Mouse (Mus musculus) forebrain, embryonic 13.5 days (tissue): ENCODE results near the gene Clasp2. TPM values are rescaled to one million over a fixed set of nuclear protein-coding genes. Genes with fewer than 3 reads are reported as not detected.

Source experiments
- ATAC-seq: fragments of 200-750 bp; cut with Nextera tagmentation; 2 replicates; pipeline ENCODE4 v1.8.0; 2017
- H3K27ac ChIP-seq: fragments of 300-500 bp; sonication (generic); 2 replicates; pipeline ENCODE4 v1.5.1; 2015; ENCODE audit warnings: inconsistent platforms, mild to moderate bottlenecking, moderate library complexity
- H3K27me3 ChIP-seq: fragments of 300-500 bp; sonication (generic); 2 replicates; pipeline ENCODE4 v1.6.1; 2015; ENCODE audit warnings: mild to moderate bottlenecking, inconsistent platforms
- H3K36me3 ChIP-seq: fragments of 300-500 bp; sonication (generic); 2 replicates; pipeline ENCODE4 v1.6.1; 2015; ENCODE audit warnings: mild to moderate bottlenecking, inconsistent platforms; ENCODE audit not compliant: poor library complexity, severe bottlenecking
- H3K4me1 ChIP-seq: fragments of 300-500 bp; sonication (generic); 2 replicates; pipeline ENCODE4 v1.6.1; 2015; ENCODE audit warnings: inconsistent platforms
- H3K4me2 ChIP-seq: fragments of 300-500 bp; sonication (generic); 2 replicates; pipeline ENCODE4 v1.6.1; 2015; ENCODE audit warnings: inconsistent platforms, mild to moderate bottlenecking, moderate library complexity
- H3K4me3 ChIP-seq: fragments of 300-500 bp; sonication (generic); 2 replicates; pipeline ENCODE4 v1.5.1; 2015; ENCODE audit warnings: mild to moderate bottlenecking, inconsistent platforms
- H3K9ac ChIP-seq: fragments of 300-500 bp; sonication (generic); 2 replicates; pipeline ENCODE4 v1.6.1; 2015; ENCODE audit warnings: mild to moderate bottlenecking, inconsistent platforms
- H3K9me3 ChIP-seq: fragments of 300-500 bp; sonication (generic); replicated peaks from 2 replicates; pipeline ENCODE4 v1.6.1; 2016; ENCODE audit warnings: inconsistent platforms
- WGBS: fragments of 180-500 bp; shearing (Covaris S2); methylation state at CpG from one replicate; pipeline ENCODE4 v1.1.7; 2015; 5-methylcytosine and 5-hydroxymethylcytosine counted together
- polyA plus RNA-seq: library from polyadenylated mRNA; unstranded; fragments of >200 nt; fragmentation: Nextera tagmentation; extraction: Ambion mirVana; gene quantifications from 2 replicates; pipeline ENCODE4 v1.2.1, GENCODE M21; 2015

Gene Clasp2
- polyA plus RNA-seq, 1 experiment from 2014 or later: 84.9 TPM

DNA sequence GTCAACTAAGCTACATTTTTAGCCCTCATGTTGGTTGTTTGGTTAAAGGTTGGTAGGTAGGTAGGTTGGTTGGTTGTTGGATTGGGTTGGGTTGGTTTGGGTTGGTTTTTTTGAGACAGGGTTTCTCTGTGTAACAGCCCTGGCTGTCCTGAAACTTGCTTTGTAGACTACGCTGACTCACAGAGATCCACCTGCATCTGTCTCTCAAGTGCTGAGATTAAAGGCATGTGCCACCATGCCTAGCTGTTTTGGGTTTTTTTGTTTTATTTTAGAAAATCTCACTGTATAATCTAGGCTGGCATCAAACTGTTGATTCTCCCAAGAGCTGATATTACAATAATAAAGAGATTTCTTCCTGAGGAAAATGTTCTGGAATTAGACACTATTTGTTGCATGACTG, 202.1 kb downstream of the Clasp2 start:
- Histone ChIP-seq H3K4me1 (peaks cover 10% of the 10 kb centered on the region), H3K27me3 (no peaks in the 10 kb centered on the region), H3K4me2 (no peak overlapping the region), H3K27ac (no peak overlapping the region), H3K9ac (no peak overlapping the region), H3K9me3 (no peaks in the 10 kb centered on the region), H3K4me3 (no peak overlapping the region), H3K36me3 (peaks cover 34% of the 10 kb centered on the region)
- no peak for ATAC-seq
- WGBS: 97% methylated on average over 1 of the region's 1 CpGs

DNA sequence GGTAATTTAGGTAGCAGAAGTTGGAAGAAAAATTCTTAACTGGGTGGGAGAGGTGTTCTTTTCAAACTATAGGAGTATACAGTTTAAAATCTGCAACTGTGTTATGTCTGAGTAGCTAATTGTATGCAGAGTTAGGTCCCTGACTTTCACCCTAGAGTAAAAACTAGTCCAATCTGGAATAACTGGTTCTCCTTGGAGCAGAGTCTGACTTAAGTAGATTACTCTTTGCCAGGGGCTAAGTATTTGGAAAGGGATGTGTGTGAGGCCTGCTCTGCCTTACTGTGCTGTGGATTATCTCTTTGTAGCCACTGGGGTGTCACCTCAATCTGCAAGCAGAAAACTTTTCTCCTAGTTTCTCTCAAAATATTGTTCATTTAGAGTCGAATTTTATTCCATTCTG, 205.9 kb downstream of the Clasp2 start:
- Histone ChIP-seq H3K36me3 (peaks cover 49% of the 10 kb centered on the region), H3K27ac (no peak overlapping the region), H3K4me3 (no peak overlapping the region), H3K4me2 (no peak overlapping the region), H3K4me1 (no peaks in the 10 kb centered on the region), H3K27me3 (no peaks in the 10 kb centered on the region), H3K9ac (no peak overlapping the region), H3K9me3 (no peaks in the 10 kb centered on the region)
- 83% methylated on average over 1 of the region's 1 CpGs for WGBS
- no peak for ATAC-seq

DNA sequence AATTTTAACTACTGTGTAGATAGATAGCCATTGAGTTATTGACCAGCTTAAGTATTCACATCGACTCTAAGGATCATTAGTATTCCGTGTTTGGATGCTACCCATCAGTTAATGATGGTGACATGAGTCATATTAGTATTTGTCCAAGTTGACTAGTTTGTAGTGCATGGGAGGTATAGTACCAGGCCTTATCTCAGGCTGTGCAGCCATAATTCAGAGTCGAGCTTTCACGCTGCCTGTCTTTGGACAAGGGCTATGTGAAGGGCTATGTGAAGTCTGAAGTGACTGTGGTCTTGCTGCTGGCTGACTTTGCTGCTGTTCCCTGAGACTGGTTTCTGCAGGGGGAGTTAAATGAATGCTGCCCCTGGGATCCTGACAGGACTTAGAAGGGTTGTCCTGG, 216.5 kb downstream of the Clasp2 start:
- no peaks in the 10 kb centered on the region for H3K27me3 ChIP-seq
- 95% methylated on average over 4 of the region's 4 CpGs for WGBS
- H3K27ac ChIP-seq: no peak overlapping the region
- peaks cover 6% of the 10 kb centered on the region; the same call in 1 of the 2 replicates for H3K4me1 ChIP-seq
- peaks cover 63% of the 10 kb centered on the region for H3K36me3 ChIP-seq
- no peak overlapping the region for H3K4me3 ChIP-seq
- ATAC-seq: no peak
- H3K4me2 ChIP-seq: no peak overlapping the region
- no peak overlapping the region for H3K9ac ChIP-seq
- H3K9me3 ChIP-seq: no peaks in the 10 kb centered on the region

DNA sequence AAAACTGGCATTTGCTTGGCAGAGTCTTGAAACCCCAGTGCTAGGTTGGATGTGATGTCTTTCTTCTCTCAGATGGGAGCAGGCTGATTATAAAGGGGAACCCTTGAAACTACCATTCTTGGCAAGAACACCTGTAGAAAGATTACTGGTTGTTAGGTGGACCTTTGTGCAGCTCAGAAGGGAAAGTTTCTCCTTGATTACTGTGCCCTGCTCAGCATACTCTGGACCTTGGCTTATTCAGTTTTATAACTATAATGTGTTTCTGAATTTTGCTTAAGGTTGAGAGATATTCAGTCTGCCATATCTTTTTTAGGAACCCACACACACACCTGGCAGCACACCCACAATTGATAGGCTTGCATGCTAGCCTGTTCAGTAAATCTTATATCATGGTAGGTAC, 222.4 kb downstream of the Clasp2 start:
- peaks cover 6% of the 10 kb centered on the region; the same call in 1 of the 2 replicates for H3K4me1 ChIP-seq
- no peak overlapping the region for H3K27ac ChIP-seq
- H3K36me3 ChIP-seq: peaks cover 92% of the 10 kb centered on the region
- no peak overlapping the region for H3K4me3 ChIP-seq
- no peak overlapping the region for H3K4me2 ChIP-seq
- no peaks in the 10 kb centered on the region for H3K9me3 ChIP-seq
- no peak overlapping the region for H3K9ac ChIP-seq
- ATAC-seq: no peak
- no peaks in the 10 kb centered on the region for H3K27me3 ChIP-seq

DNA sequence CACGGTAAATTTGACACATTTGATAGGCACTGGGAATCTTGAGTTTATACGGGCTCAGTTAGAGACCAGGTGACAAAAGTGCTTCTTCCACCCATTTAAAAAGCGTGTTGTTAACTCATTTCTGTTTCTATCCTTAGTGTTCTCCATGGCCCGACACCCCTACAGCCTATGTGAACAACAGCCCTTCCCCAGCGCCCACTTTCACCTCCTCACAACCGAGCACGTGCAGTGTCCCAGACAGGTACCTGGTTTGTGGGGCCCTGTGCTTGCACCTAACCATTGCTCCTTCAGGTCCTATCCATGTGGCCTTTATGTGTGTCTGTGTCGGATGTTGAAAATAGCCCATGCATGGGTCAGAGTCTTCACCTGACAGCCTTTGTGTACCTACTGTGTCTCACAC, 223.1 kb downstream of the Clasp2 start:
- peaks cover 92% of the 10 kb centered on the region for H3K36me3 ChIP-seq
- no peaks in the 10 kb centered on the region for H3K27me3 ChIP-seq
- H3K27ac ChIP-seq: no peak overlapping the region
- no peak overlapping the region for H3K4me3 ChIP-seq
- no peak overlapping the region for H3K4me2 ChIP-seq
- 94% methylated on average over 8 of the region's 8 CpGs for WGBS
- no peak overlapping the region for H3K9ac ChIP-seq
- peaks cover 6% of the 10 kb centered on the region; the same call in 1 of the 2 replicates for H3K4me1 ChIP-seq
- no peak for ATAC-seq
- no peaks in the 10 kb centered on the region for H3K9me3 ChIP-seq

DNA sequence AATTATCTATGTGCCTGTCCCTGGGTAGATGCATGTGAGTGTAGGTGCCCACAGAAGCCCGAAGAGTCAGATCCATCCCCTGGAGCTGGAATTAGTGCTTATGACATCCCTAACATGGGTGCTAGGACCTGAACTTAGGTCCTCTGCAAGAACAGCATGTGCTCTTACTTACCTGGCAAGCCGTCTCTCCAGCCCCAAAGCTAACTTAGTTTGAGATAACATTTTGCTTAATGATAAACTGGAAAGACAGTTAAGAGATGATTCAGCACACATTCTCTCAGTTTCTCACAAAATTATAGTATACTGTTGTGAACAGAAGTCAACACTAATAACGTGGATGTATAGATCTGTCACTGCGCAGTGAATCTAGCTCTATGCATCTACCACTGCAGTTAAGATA, 225.6 kb downstream of the Clasp2 start:
- H3K36me3 ChIP-seq: peaks cover 94% of the 10 kb centered on the region
- H3K4me1 ChIP-seq: no peaks in the 10 kb centered on the region
- H3K27ac ChIP-seq: no peak overlapping the region
- no peaks in the 10 kb centered on the region for H3K9me3 ChIP-seq
- no peaks in the 10 kb centered on the region for H3K27me3 ChIP-seq
- H3K4me2 ChIP-seq: no peak overlapping the region
- no peak overlapping the region for H3K9ac ChIP-seq
- WGBS: 94% methylated on average over 4 of the region's 4 CpGs
- no peak for ATAC-seq
- no peak overlapping the region for H3K4me3 ChIP-seq

GRCm38 (mm10) chr9:113968967-113969366, 227.7 kb downstream of the Clasp2 start:
- H3K9ac ChIP-seq: no peak overlapping the region
- H3K36me3 ChIP-seq: peaks cover 86% of the 10 kb centered on the region
- H3K9me3 ChIP-seq: no peaks in the 10 kb centered on the region
- no peak overlapping the region for H3K27ac ChIP-seq
- H3K27me3 ChIP-seq: no peaks in the 10 kb centered on the region
- H3K4me3 ChIP-seq: no peak overlapping the region
- no peak for ATAC-seq
- H3K4me1 ChIP-seq: no peaks in the 10 kb centered on the region
- 93% methylated on average over 7 of the region's 7 CpGs for WGBS
- H3K4me2 ChIP-seq: no peak overlapping the region

Other genes with a start within 250 kb of the Clasp2 start
- gene Pdcd6ip, start 33.2 kb upstream of the Clasp2 start, polyA plus RNA-seq: 38.7 and 45.6 TPM in 2 replicates
- 33.9 and 35.0 TPM in 2 replicates for gene Ubp1, start 189.5 kb downstream of the Clasp2 start, polyA plus RNA-seq